Mouse (Mus musculus): Measurements from ENCODE around the gene Tmem161b. TPM values are rescaled to one million over a fixed set of nuclear protein-coding genes. Genes with fewer than 3 reads are reported as not detected.

Tmem161b gene
- total and polyA plus RNA-seq, 2 experiments = 2.3 to 11.2 TPM

DNA sequence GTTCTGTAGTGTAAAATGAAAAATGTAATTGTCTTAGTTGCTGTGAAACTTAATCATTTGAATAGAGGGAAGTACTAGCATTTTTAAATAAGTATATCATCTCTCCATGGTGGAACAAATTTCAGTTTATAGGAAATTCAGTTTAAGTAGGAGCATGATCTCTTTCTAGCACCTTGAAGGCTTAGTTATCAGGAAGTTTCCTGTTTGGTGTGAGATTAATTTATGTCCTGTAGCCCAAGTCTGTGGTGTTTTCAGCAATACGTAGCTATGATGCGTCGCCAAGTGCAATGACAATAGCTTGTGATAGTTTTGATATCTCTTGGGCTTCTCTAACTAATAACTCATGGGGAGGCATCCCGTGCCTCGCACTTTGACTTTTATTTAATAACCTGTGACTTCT lies 54.1 kb downstream of the Tmem161b start:
- H3K9ac ChIP-seq (ENCODE audit: low read depth, low read length) = no peak overlapping the region
- H3K79me2 ChIP-seq (ENCODE audit: control insufficient read depth, insufficient read depth, low read length) = no peaks in the 10 kb centered on the region
- no peaks in the 10 kb centered on the region for H3K27me3 ChIP-seq (ENCODE audit: control insufficient read depth, insufficient read depth, low read length)
- H3K4me3 ChIP-seq (ENCODE audit: insufficient read depth, low read depth, low read length) = no peak overlapping the region
- no peaks in the 10 kb centered on the region for H3K4me1 ChIP-seq (ENCODE audit: control insufficient read depth, insufficient read depth, low read length)
- H3K27ac ChIP-seq (replicated peaks; ENCODE audit: insufficient read depth, low read depth, low read length) = no peak overlapping the region
- no peak for TF ChIP-seq POLR2A (IDR thresholded peaks at IDR 0.05; ENCODE audit: extremely low read depth, insufficient read depth, low read length)
- TF ChIP-seq CTCF (IDR thresholded peaks at IDR 0.05; ENCODE audit: low read depth, low read length) = no peak
- no peak for DNase-seq (ENCODE audit: extremely low read depth, low read depth, low spot score)
- 87% methylated on average over 5 of the region's 5 CpGs for WGBS
- H3K36me3 ChIP-seq (ENCODE audit: control insufficient read depth, insufficient read depth, low read length) = peaks cover 9% of the 10 kb centered on the region; the same call in 1 of the 2 replicates

DNA sequence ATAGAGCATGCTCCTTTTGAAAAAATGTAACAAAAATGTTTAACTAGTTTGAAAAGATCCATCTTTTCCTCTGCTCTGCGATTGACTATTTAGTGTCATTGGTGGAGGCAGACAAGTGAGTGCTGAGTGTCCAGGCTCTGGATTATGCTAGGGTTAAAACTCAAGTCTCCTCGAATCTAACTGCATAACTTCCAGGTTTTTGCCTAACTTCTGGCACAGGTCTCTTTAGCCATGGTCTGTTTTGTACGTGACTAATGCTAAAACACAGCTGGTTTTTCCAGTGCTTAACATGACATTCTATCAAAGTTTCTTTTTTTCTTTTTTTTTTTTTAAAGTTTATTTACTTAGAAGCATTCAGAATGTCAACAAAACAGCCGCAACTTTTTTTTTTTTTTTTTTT lies 58.3 kb downstream of the Tmem161b start:
- H3K4me3 ChIP-seq (ENCODE audit: insufficient read depth, low read depth, low read length) = no peak overlapping the region
- TF ChIP-seq CTCF (IDR thresholded peaks at IDR 0.05; ENCODE audit: low read depth, low read length) (no peak), POLR2A (IDR thresholded peaks at IDR 0.05; ENCODE audit: extremely low read depth, insufficient read depth, low read length) (no peak)
- no peak overlapping the region for H3K9ac ChIP-seq (ENCODE audit: low read depth, low read length)
- no peak overlapping the region for H3K27ac ChIP-seq (replicated peaks; ENCODE audit: insufficient read depth, low read depth, low read length)
- 84% methylated on average over 4 of the region's 4 CpGs for WGBS
- no peaks in the 10 kb centered on the region for H3K27me3 ChIP-seq (ENCODE audit: control insufficient read depth, insufficient read depth, low read length)
- H3K79me2 ChIP-seq (ENCODE audit: control insufficient read depth, insufficient read depth, low read length) = no peaks in the 10 kb centered on the region
- DNase-seq (ENCODE audit: extremely low read depth, low read depth, low spot score) = no peak
- no peaks in the 10 kb centered on the region for H3K4me1 ChIP-seq (ENCODE audit: control insufficient read depth, insufficient read depth, low read length)
- H3K36me3 ChIP-seq (ENCODE audit: control insufficient read depth, insufficient read depth, low read length) = peaks cover 8% of the 10 kb centered on the region; the same call in 1 of the 2 replicates

DNA sequence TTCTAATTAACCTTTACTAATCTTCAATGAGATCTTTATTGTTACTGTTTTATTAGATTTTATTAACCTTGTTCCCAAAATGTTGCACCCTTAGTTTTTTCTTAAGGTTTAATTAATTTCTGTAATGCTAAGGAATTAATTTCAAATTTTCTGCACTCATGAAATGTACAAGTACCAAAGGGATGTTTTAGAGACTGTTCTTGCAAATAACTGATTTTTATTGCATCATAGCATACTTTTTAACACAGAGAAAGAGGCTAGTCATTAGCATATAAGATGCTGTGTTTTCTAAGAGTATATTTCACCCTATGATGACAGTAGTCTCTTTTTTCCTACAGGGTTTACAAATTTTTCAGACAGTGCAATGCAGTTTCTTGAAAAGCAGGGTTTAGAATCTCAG lies 60.9 kb downstream of the Tmem161b start:
- no peak overlapping the region for H3K27ac ChIP-seq (replicated peaks; ENCODE audit: insufficient read depth, low read depth, low read length)
- TF ChIP-seq CTCF (IDR thresholded peaks at IDR 0.05; ENCODE audit: low read depth, low read length) = no peak
- TF ChIP-seq POLR2A (IDR thresholded peaks at IDR 0.05; ENCODE audit: extremely low read depth, insufficient read depth, low read length) = no peak
- no peak for DNase-seq (ENCODE audit: extremely low read depth, low read depth, low spot score)
- H3K4me1 ChIP-seq (ENCODE audit: control insufficient read depth, insufficient read depth, low read length) = no peaks in the 10 kb centered on the region
- H3K4me3 ChIP-seq (ENCODE audit: insufficient read depth, low read depth, low read length) = no peak overlapping the region
- H3K9ac ChIP-seq (ENCODE audit: low read depth, low read length) = no peak overlapping the region
- peaks cover 9% of the 10 kb centered on the region for H3K36me3 ChIP-seq (ENCODE audit: control insufficient read depth, insufficient read depth, low read length)
- no peaks in the 10 kb centered on the region for H3K79me2 ChIP-seq (ENCODE audit: control insufficient read depth, insufficient read depth, low read length)
- H3K27me3 ChIP-seq (ENCODE audit: control insufficient read depth, insufficient read depth, low read length) = no peaks in the 10 kb centered on the region

DNA sequence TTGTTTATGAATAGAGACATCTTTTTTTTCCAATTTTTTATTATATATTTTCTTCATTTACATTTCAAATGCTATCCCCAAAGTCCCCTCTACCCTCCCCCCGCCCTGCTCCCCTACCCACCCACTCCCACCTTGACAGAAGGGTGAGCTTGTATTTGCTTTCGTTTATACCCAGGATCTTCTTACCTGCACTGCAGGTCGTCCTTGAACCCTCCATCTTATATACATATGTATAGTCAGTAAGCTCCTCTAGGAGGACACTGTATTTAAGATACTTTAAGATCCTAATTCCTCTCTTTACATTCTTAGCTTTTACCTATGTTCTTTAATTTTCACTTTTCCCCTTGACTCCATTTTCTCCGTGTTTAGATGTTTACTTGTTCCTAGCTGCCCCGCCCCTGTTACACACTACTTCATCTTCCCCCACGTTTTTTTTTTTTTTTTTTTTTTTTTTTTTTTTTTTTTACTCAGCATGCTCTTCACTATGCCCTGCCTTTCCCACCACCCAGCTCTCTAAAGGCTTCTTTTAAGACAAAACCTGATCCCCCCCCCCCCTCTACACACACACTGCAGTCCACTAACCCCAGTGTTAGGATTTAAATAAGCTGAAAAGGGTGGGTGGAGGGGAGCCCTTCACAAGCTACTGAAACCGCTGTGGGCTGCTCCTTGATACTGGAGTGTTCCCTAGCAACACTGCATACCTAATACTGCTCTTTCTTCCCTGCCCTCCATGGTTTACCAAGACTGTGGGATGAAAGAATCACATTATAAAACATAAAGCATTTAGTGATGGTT lies 62.9 kb downstream of the Tmem161b start:
- TF ChIP-seq POLR2A (IDR thresholded peaks at IDR 0.05; ENCODE audit: extremely low read depth, insufficient read depth, low read length) = no peak
- TF ChIP-seq CTCF (IDR thresholded peaks at IDR 0.05; ENCODE audit: low read depth, low read length) = no peak
- no peaks in the 10 kb centered on the region for H3K4me1 ChIP-seq (ENCODE audit: control insufficient read depth, insufficient read depth, low read length)
- no peak overlapping the region for H3K4me3 ChIP-seq (ENCODE audit: insufficient read depth, low read depth, low read length)
- DNase-seq (ENCODE audit: extremely low read depth, low read depth, low spot score) = no peak
- H3K9ac ChIP-seq (ENCODE audit: low read depth, low read length) = no peak overlapping the region
- peaks cover 14% of the 10 kb centered on the region for H3K36me3 ChIP-seq (ENCODE audit: control insufficient read depth, insufficient read depth, low read length)
- 75% methylated on average over 7 of the region's 7 CpGs for WGBS
- no peaks in the 10 kb centered on the region; the same call in 1 of the 2 replicates for H3K79me2 ChIP-seq (ENCODE audit: control insufficient read depth, insufficient read depth, low read length)
- no peaks in the 10 kb centered on the region for H3K27me3 ChIP-seq (ENCODE audit: control insufficient read depth, insufficient read depth, low read length)
- H3K27ac ChIP-seq (replicated peaks; ENCODE audit: insufficient read depth, low read depth, low read length) = no peak overlapping the region

DNA sequence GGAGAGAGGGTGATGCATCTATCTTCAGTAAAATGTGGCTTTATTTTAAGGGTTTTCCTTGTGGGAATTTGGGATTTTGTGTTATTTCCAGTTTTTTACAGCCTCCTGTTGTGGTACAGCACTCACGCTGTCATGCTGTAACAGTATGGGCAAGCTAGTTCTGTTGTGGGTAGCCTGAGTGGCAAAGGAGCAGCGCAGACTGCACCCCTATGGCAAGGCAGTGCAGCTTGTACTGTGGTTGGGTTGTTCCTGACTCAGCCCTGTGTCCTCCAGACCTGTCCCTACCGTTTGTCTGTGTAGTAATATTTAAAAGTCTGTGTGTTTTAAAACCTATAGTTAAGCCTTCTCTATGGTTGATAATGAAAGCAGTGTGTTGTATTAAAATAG lies 63.5 kb downstream of the Tmem161b start:
- H3K27me3 ChIP-seq (ENCODE audit: control insufficient read depth, insufficient read depth, low read length) = no peaks in the 10 kb centered on the region
- no peak for DNase-seq (ENCODE audit: extremely low read depth, low read depth, low spot score)
- H3K27ac ChIP-seq (replicated peaks; ENCODE audit: insufficient read depth, low read depth, low read length) = no peak overlapping the region
- H3K4me3 ChIP-seq (ENCODE audit: insufficient read depth, low read depth, low read length) = no peak overlapping the region
- 95% methylated on average over 3 of the region's 3 CpGs for WGBS
- no peak for TF ChIP-seq CTCF (IDR thresholded peaks at IDR 0.05; ENCODE audit: low read depth, low read length)
- no peak for TF ChIP-seq POLR2A (IDR thresholded peaks at IDR 0.05; ENCODE audit: extremely low read depth, insufficient read depth, low read length)
- H3K9ac ChIP-seq (ENCODE audit: low read depth, low read length) = no peak overlapping the region
- no peaks in the 10 kb centered on the region; the same call in 1 of the 2 replicates for H3K79me2 ChIP-seq (ENCODE audit: control insufficient read depth, insufficient read depth, low read length)
- H3K4me1 ChIP-seq (ENCODE audit: control insufficient read depth, insufficient read depth, low read length) = no peaks in the 10 kb centered on the region
- H3K36me3 ChIP-seq (ENCODE audit: control insufficient read depth, insufficient read depth, low read length) = peaks cover 14% of the 10 kb centered on the region

DNA sequence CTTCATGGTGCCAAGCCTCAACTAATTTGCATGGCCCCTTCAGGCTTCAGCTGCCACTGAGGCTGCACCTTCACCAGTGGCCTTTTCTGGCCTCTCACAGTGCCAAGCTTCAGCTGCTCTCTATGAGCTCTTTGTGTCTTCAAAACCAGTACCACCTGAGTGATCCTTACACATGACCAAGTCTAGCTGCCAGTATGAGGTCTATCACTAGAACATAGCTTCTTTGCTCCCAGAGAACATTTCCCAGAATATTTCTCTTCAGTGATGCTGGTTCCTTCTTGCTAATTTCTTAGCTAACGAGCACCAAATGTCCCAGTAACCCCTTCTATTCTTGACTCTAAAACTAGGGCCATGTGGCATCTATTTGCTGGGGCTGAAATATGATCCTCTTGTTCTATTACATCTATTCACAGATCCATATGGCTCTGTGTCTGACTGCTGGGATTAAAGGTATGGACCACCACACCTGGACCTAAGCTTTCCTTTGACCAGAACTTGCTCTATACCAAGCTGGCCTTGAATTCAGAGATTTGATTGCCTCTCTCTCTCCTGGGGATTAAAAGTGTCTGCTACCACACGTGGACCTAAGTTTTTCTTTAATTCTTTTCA lies 77.5 kb downstream of the Tmem161b start:
- H3K79me2 ChIP-seq (ENCODE audit: control insufficient read depth, insufficient read depth, low read length) = no peaks in the 10 kb centered on the region
- H3K9ac ChIP-seq (ENCODE audit: low read depth, low read length) = no peak overlapping the region
- TF ChIP-seq POLR2A (IDR thresholded peaks at IDR 0.05; ENCODE audit: extremely low read depth, insufficient read depth, low read length) (no peak), CTCF (IDR thresholded peaks at IDR 0.05; ENCODE audit: low read depth, low read length) (no peak)
- peaks cover 23% of the 10 kb centered on the region for H3K36me3 ChIP-seq (ENCODE audit: control insufficient read depth, insufficient read depth, low read length)
- WGBS = 88% methylated on average over 2 of the region's 2 CpGs
- no peaks in the 10 kb centered on the region for H3K27me3 ChIP-seq (ENCODE audit: control insufficient read depth, insufficient read depth, low read length)
- H3K27ac ChIP-seq (replicated peaks; ENCODE audit: insufficient read depth, low read depth, low read length) = no peak overlapping the region
- no peak for DNase-seq (ENCODE audit: extremely low read depth, low read depth, low spot score)
- no peak overlapping the region for H3K4me3 ChIP-seq (ENCODE audit: insufficient read depth, low read depth, low read length)
- no peaks in the 10 kb centered on the region for H3K4me1 ChIP-seq (ENCODE audit: control insufficient read depth, insufficient read depth, low read length)

Data from liver, adult 2 months (tissue).